Mouse (Mus musculus) liver, embryonic 16.5 days (tissue): Measurements from ENCODE around the gene Wdr63. TPM values are rescaled to one million over a fixed set of nuclear protein-coding genes. Genes with fewer than 3 reads are reported as not detected.

Source experiments
- ATAC-seq: fragments of 200-750 bp; cut with Nextera tagmentation; 2 replicates; pipeline ENCODE4 v1.8.0; 2017; ENCODE audit warnings: low read depth, mild to moderate bottlenecking, moderate number of reproducible peaks, moderate library complexity
- H3K27ac ChIP-seq: fragments of 300-500 bp; sonication (generic); 2 replicates; pipeline ENCODE4 v1.5.1; 2014; ENCODE audit warnings: mild to moderate bottlenecking, low read length
- H3K27me3 ChIP-seq: fragments of 300-500 bp; sonication (generic); 2 replicates; pipeline ENCODE4 v1.6.1; 2014; ENCODE audit warnings: low read depth, low read length, mixed read lengths; ENCODE audit not compliant: control insufficient read depth, insufficient read depth
- H3K36me3 ChIP-seq: fragments of 300-500 bp; sonication (generic); 2 replicates; pipeline ENCODE4 v1.6.1; 2014; ENCODE audit warnings: mild to moderate bottlenecking; ENCODE audit not compliant: control insufficient read depth, insufficient read depth
- H3K4me1 ChIP-seq: fragments of 300-500 bp; sonication (generic); 2 replicates; pipeline ENCODE4 v1.6.1; 2014; ENCODE audit warnings: low read depth, low read length, mixed read lengths; ENCODE audit not compliant: control insufficient read depth
- H3K4me2 ChIP-seq: fragments of 300-500 bp; sonication (generic); 2 replicates; pipeline ENCODE4 v1.6.1; 2014; ENCODE audit warnings: low read depth, low read length, mixed read lengths
- H3K4me3 ChIP-seq: fragments of 300-500 bp; sonication (generic); 2 replicates; pipeline ENCODE4 v1.5.1; 2014; ENCODE audit warnings: low read depth, mild to moderate bottlenecking, low read length
- H3K9ac ChIP-seq: fragments of 300-500 bp; sonication (generic); 2 replicates; pipeline ENCODE4 v1.6.1; 2014; ENCODE audit warnings: low read depth, low read length
- H3K9me3 ChIP-seq: fragments of 300-500 bp; sonication (generic); replicated peaks from 2 replicates; pipeline ENCODE4 v1.6.1; 2016; ENCODE audit warnings: low read length; ENCODE audit not compliant: control insufficient read depth
- WGBS: fragments of 180-500 bp; shearing (Covaris S2); extraction: QIAGEN DNeasy Blood & Tissue Kit; methylation state at CpG from one replicate; pipeline ENCODE4 v1.1.7; 2014; ENCODE audit not compliant: insufficient replicate concordance; 5-methylcytosine and 5-hydroxymethylcytosine counted together
- polyA plus RNA-seq: library from polyadenylated mRNA; unstranded; fragments of >200 nt; fragmentation: Nextera tagmentation; extraction: Ambion mirVana; gene quantifications from 2 replicates; pipeline ENCODE4 v1.2.1, GENCODE M21; 2015

The Wdr63 gene
- polyA plus RNA-seq, 1 experiment from 2014 or later = not detected

DNA sequence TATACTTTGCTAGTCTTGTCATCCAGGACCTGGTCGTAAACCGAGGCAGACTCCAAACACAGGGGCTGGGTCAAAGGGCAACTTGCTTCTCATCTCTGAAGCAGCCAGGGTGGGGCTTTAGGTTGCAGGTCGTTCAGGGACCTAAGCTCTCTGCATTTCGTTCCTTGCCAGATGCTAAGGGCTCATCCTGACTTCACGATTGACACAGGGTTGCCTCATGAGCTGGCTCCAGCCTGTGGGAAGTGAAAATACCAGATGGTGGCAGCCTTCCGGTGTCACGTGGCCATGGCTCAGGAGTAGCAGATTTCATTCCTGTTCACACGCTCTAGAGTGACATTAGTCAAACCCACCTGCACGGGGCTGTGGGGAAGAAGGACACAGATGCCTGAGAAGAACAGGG is 26.9 kb upstream of the Wdr63 start:
- no peak for ATAC-seq
- 55% methylated on average over 9 of the region's 9 CpGs for WGBS

DNA sequence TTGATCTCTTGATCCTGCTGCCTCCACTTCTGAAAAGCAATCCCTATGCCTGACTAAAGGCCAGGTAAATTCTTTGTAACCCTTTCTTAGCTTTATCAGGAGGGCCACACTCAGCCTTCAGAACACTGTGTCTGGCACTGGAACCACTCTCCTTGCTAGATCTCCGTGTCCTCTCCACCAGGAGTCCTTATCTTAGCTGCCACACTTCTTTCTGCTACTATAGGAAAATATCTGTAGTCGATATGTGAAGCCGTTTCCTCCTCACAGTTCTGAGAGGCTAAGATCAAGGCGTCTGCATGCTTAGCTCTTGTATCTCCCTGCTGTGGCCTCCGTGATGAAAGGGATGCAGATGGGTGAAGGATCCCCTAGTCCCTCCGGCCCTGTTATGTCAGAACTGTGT is 19.3 kb upstream of the Wdr63 start:
- H3K4me1 ChIP-seq = peaks cover 3% of the 10 kb centered on the region
- no peak overlapping the region for H3K4me3 ChIP-seq
- no peaks in the 10 kb centered on the region for H3K9me3 ChIP-seq
- H3K27ac ChIP-seq = no peak overlapping the region
- H3K9ac ChIP-seq = no peak overlapping the region
- no peak overlapping the region for H3K4me2 ChIP-seq
- no peaks in the 10 kb centered on the region for H3K36me3 ChIP-seq
- ATAC-seq = peak; percentile 86
- 18% methylated on average over 6 of the region's 6 CpGs for WGBS
- no peaks in the 10 kb centered on the region for H3K27me3 ChIP-seq

More for the DNA sequence above, 26.9 kb upstream of the Wdr63 start:
- H3K4me1 ChIP-seq = no peaks in the 10 kb centered on the region
- no peak overlapping the region for H3K4me2 ChIP-seq
- H3K4me3 ChIP-seq = no peak overlapping the region
- H3K27me3 ChIP-seq = no peaks in the 10 kb centered on the region
- H3K9me3 ChIP-seq = no peaks in the 10 kb centered on the region
- no peak overlapping the region for H3K27ac ChIP-seq
- no peak overlapping the region for H3K9ac ChIP-seq
- no peaks in the 10 kb centered on the region for H3K36me3 ChIP-seq

GRCm38 (mm10) chr3:146123464-146123825 is 15.5 kb upstream of the Wdr63 start:
- peaks cover 3% of the 10 kb centered on the region for H3K4me1 ChIP-seq
- ATAC-seq = no peak
- no peak overlapping the region for H3K27ac ChIP-seq
- H3K4me3 ChIP-seq = no peak overlapping the region
- no peak overlapping the region for H3K9ac ChIP-seq
- no peaks in the 10 kb centered on the region for H3K36me3 ChIP-seq
- no peaks in the 10 kb centered on the region for H3K9me3 ChIP-seq
- no peak overlapping the region for H3K4me2 ChIP-seq
- WGBS = 69% methylated on average over 9 of the region's 9 CpGs
- peaks cover 3% of the 10 kb centered on the region; the same call in 1 of the 2 replicates for H3K27me3 ChIP-seq

GRCm38 (mm10) chr3:146122807-146123463 is 15.0 kb upstream of the Wdr63 start:
- no peak for ATAC-seq
- Histone ChIP-seq H3K36me3 (no peaks in the 10 kb centered on the region), H3K4me3 (no peak overlapping the region), H3K4me2 (no peak overlapping the region), H3K4me1 (peaks cover 3% of the 10 kb centered on the region), H3K27ac (no peak overlapping the region), H3K27me3 (peaks cover 5% of the 10 kb centered on the region; the same call in 1 of the 2 replicates), H3K9ac (no peak overlapping the region), H3K9me3 (no peaks in the 10 kb centered on the region)
- WGBS = 71% methylated on average over 8 of the region's 8 CpGs

GRCm38 (mm10) chr3:146122125-146122420 is 14.1 kb upstream of the Wdr63 start:
- H3K4me2 ChIP-seq = no peak overlapping the region
- no peak for ATAC-seq

GRCm38 (mm10) chr3:146121310-146122124 is 13.6 kb upstream of the Wdr63 start:
- Histone ChIP-seq H3K36me3 (no peaks in the 10 kb centered on the region), H3K9me3 (no peaks in the 10 kb centered on the region), H3K4me3 (no peak overlapping the region), H3K9ac (no peak overlapping the region), H3K27me3 (peaks cover 19% of the 10 kb centered on the region), H3K27ac (no peak overlapping the region), H3K4me1 (no peaks in the 10 kb centered on the region), H3K4me2 (0 out of 2 replicates have a peak overlapping the region, but pooled peaks have one; percentile 2)
- WGBS = 13% methylated on average over 25 of the region's 25 CpGs
- ATAC-seq = no peak

More at GRCm38 (mm10) chr3:146122125-146122420, 14.1 kb upstream of the Wdr63 start:
- peaks cover 13% of the 10 kb centered on the region for H3K27me3 ChIP-seq
- no peaks in the 10 kb centered on the region for H3K9me3 ChIP-seq
- H3K36me3 ChIP-seq = no peaks in the 10 kb centered on the region
- H3K4me3 ChIP-seq = no peak overlapping the region
- 42% methylated on average over 3 of the region's 3 CpGs for WGBS
- H3K27ac ChIP-seq = no peak overlapping the region
- H3K4me1 ChIP-seq = no peaks in the 10 kb centered on the region
- no peak overlapping the region for H3K9ac ChIP-seq

DNA sequence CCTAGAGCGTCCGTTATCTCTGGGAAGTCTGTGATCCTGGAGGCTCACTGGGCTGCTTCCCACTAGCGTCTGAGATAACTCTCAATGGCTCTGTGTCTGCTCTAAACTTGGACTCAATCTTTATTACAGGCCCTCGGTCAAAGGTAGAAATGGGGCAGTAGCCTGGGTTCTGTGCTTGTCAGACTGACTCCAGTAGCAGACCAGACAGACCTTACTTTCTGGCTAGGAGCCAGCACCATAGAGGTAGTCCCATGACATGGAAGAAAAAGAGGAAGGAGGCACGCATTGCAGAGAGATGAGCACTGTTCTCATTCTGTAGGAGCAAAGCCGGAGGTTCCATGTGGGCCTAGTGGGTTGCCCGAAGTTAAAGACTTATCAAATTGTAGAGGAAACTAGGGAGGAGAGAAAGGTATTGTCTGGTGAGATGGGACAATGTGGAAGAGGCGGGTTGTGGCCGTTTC is 10.1 kb upstream of the Wdr63 start:
- Histone ChIP-seq H3K4me2 (no peak overlapping the region), H3K36me3 (no peaks in the 10 kb centered on the region), H3K9ac (no peak overlapping the region), H3K27ac (no peak overlapping the region), H3K4me3 (no peak overlapping the region), H3K4me1 (no peaks in the 10 kb centered on the region), H3K9me3 (no peaks in the 10 kb centered on the region), H3K27me3 (peaks cover 20% of the 10 kb centered on the region)
- no peak for ATAC-seq
- 42% methylated on average over 9 of the region's 9 CpGs for WGBS

- Histone ChIP-seq H3K4me1 (no peaks in the 10 kb centered on the region), H3K27me3 (peaks cover 20% of the 10 kb centered on the region), H3K9ac (no peak within 1 kb of the TSS), H3K27ac (no peak within 1 kb of the TSS), H3K4me2 (peak within 1 kb of the TSS; percentile 26; the same call in 1 of the 2 replicates), H3K4me3 (no peak within 1 kb of the TSS), H3K9me3 (no peaks in the 10 kb centered on the region), H3K36me3 (no peaks in the 10 kb centered on the region)
- ATAC-seq = no peak
- WGBS = 15% methylated on average over 33 of the region's 35 CpGs
Measured at GRCm38 (mm10) chr3:146117258-146117996, 9.5 kb upstream of the Wdr63 start, which contains the start of gene Mcoln3. Mcoln3 (plus strand) TSS chr3:146117450.
